Mouse (Mus musculus) activated CD4-positive, CD25-positive, alpha-beta regulatory T cell, adult 4 months (primary cell): ENCODE results near the gene Szrd1. TPM values are rescaled to one million over a fixed set of nuclear protein-coding genes. Genes with fewer than 3 reads are reported as not detected.

ENCODE experiments used
- ATAC-seq: one replicate; pipeline ENCODE4 v1.8.0; 2017
- polyA plus RNA-seq, 2 experiments: library from polyadenylated mRNA; unstranded; fragments of 100-300 nt; shearing (Covaris generic); gene quantifications; one replicate each; pipeline ENCODE4 v1.2.1; 2017

The Szrd1 gene
- polyA plus RNA-seq, 2 experiments from 2014 or later = 51.2 to 77.0 TPM

- no peak for ATAC-seq
Observed at GRCm38 (mm10) chr4:141114521-141114981, 25.0 kb downstream of the Szrd1 start.

GRCm38 (mm10) chr4:141113831-141114230 is 25.7 kb downstream of the Szrd1 start:
- no peak for ATAC-seq

GRCm38 (mm10) chr4:141108196-141108732 is 31.3 kb downstream of the Szrd1 start:
- no peak for ATAC-seq

GRCm38 (mm10) chr4:141106526-141107183 is 32.9 kb downstream of the Szrd1 start:
- ATAC-seq = no peak

GRCm38 (mm10) chr4:141101855-141102254 is 37.7 kb downstream of the Szrd1 start:
- ATAC-seq = no peak

- ATAC-seq = no peak
Observed at GRCm38 (mm10) chr4:141101291-141101690, 38.3 kb downstream of the Szrd1 start.

- no peak for ATAC-seq
Observed at GRCm38 (mm10) chr4:141099956-141100355, 39.6 kb downstream of the Szrd1 start.

GRCm38 (mm10) chr4:141098935-141099334 is 40.6 kb downstream of the Szrd1 start:
- no peak for ATAC-seq

- no peak for ATAC-seq
Observed at GRCm38 (mm10) chr4:141096710-141097109, 42.9 kb downstream of the Szrd1 start.

GRCm38 (mm10) chr4:141095016-141095415 is 44.6 kb downstream of the Szrd1 start:
- no peak for ATAC-seq

GRCm38 (mm10) chr4:141088714-141089113 is 50.9 kb downstream of the Szrd1 start:
- ATAC-seq = no peak

GRCm38 (mm10) chr4:141088033-141088432 is 51.5 kb downstream of the Szrd1 start, which contains the start of gene Spata21:
Gene Spata21 (plus strand): TSS chr4:141088333.
- ATAC-seq = no peak

GRCm38 (mm10) chr4:141086862-141087261 is 52.7 kb downstream of the Szrd1 start:
- no peak for ATAC-seq

- ATAC-seq = no peak
Observed at GRCm38 (mm10) chr4:141078510-141079137, 61.0 kb downstream of the Szrd1 start.

- peak; percentile 97 for ATAC-seq
Observed at GRCm38 (mm10) chr4:141077681-141078509, 61.7 kb downstream of the Szrd1 start, which contains the start of gene Necap2. Gene Necap2 (minus strand): TSS chr4:141078357.

- no peak for ATAC-seq
Observed at GRCm38 (mm10) chr4:141076761-141077506, 62.6 kb downstream of the Szrd1 start.

GRCm38 (mm10) chr4:141074109-141074508 is 65.5 kb downstream of the Szrd1 start:
- ATAC-seq = no peak

- ATAC-seq = no peak
Observed at GRCm38 (mm10) chr4:141073661-141074060, 65.9 kb downstream of the Szrd1 start.

GRCm38 (mm10) chr4:141072502-141072901 is 67.1 kb downstream of the Szrd1 start:
- ATAC-seq = no peak

- no peak for ATAC-seq
Observed at GRCm38 (mm10) chr4:141069731-141070130, 69.8 kb downstream of the Szrd1 start.

- no peak for ATAC-seq
Observed at GRCm38 (mm10) chr4:141068655-141069054, 70.9 kb downstream of the Szrd1 start.

GRCm38 (mm10) chr4:141067516-141068046 is 72.0 kb downstream of the Szrd1 start:
- no peak for ATAC-seq
